Mouse (Mus musculus) embryonic facial prominence, embryonic 12.5 days (tissue): Measurements from ENCODE around the gene Tspan31. TPM values are rescaled to one million over a fixed set of nuclear protein-coding genes. Genes with fewer than 3 reads are reported as not detected.

Experiments
- ATAC-seq: fragments of 200-750 bp; cut with Nextera tagmentation; 2 replicates; pipeline ENCODE4 v1.8.0; 2017; ENCODE audit not compliant: insufficient number of reproducible peaks, insufficient read depth, low FRiP score, low TSS enrichment
- H3K27ac ChIP-seq: fragments of 300-500 bp; sonication (generic); 2 replicates; pipeline ENCODE4 v1.5.1; 2016; ENCODE audit warnings: mild to moderate bottlenecking
- H3K27me3 ChIP-seq: fragments of 300-500 bp; sonication (generic); 2 replicates; pipeline ENCODE4 v1.6.1; 2016; ENCODE audit warnings: mild to moderate bottlenecking, moderate library complexity
- H3K36me3 ChIP-seq: fragments of 300-500 bp; sonication (generic); 2 replicates; pipeline ENCODE4 v1.6.1; 2016; ENCODE audit warnings: mild to moderate bottlenecking
- H3K4me1 ChIP-seq: fragments of 300-500 bp; sonication (generic); 2 replicates; pipeline ENCODE4 v1.6.1; 2016
- H3K4me2 ChIP-seq: fragments of 300-500 bp; sonication (generic); replicated peaks from 2 replicates; pipeline ENCODE4 v1.6.1; 2016; ENCODE audit warnings: mild to moderate bottlenecking, moderate library complexity
- H3K4me3 ChIP-seq: fragments of 300-500 bp; sonication (generic); 2 replicates; pipeline ENCODE4 v1.5.1; 2016; ENCODE audit warnings: mild to moderate bottlenecking
- H3K9ac ChIP-seq: fragments of 300-500 bp; sonication (generic); 2 replicates; pipeline ENCODE4 v1.6.1; 2016; ENCODE audit warnings: mild to moderate bottlenecking, moderate library complexity
- H3K9me3 ChIP-seq: fragments of 300-500 bp; sonication (generic); 2 replicates; pipeline ENCODE4 v1.6.1; 2016; ENCODE audit warnings: mild to moderate bottlenecking, moderate library complexity
- WGBS: fragments of 180-500 bp; shearing (Covaris S2); methylation state at CpG from one replicate; pipeline ENCODE4 v1.1.7; 2016; 5-methylcytosine and 5-hydroxymethylcytosine counted together
- polyA plus RNA-seq: library from polyadenylated mRNA; unstranded; fragments of >200 nt; fragmentation: Nextera tagmentation; extraction: Ambion mirVana; gene quantifications from 2 replicates; pipeline ENCODE4 v1.2.1, GENCODE M21; 2016

The Tspan31 gene
- polyA plus RNA-seq, 1 experiment from 2014 or later = 170 TPM

GRCm38 (mm10) chr10:127033301-127033741 is 36.7 kb downstream of the Tspan31 start:
- Histone ChIP-seq H3K27me3 (no peaks in the 10 kb centered on the region), H3K9me3 (no peaks in the 10 kb centered on the region), H3K4me1 (0 out of 2 replicates have a peak, but pooled peaks cover 10% of the 10 kb centered on the region), H3K36me3 (peaks cover 10% of the 10 kb centered on the region), H3K9ac (no peak overlapping the region), H3K27ac (no peak overlapping the region), H3K4me2 (no peak overlapping the region), H3K4me3 (no peak overlapping the region)
- no peak for ATAC-seq
- 80% methylated on average over 8 of the region's 8 CpGs for WGBS

GRCm38 (mm10) chr10:127030336-127031296 is 39.4 kb downstream of the Tspan31 start, which contains the start of gene Tsfm:
Tsfm (minus strand) TSS chr10:127030840.
- Histone ChIP-seq H3K27me3 (no peaks in the 10 kb centered on the region), H3K36me3 (peaks cover 37% of the 10 kb centered on the region), H3K27ac (peak within 1 kb of the TSS; percentile 76), H3K9ac (peak within 1 kb of the TSS; percentile 89), H3K4me3 (peak within 1 kb of the TSS; percentile 82), H3K9me3 (no peaks in the 10 kb centered on the region), H3K4me1 (0 out of 2 replicates have a peak, but pooled peaks cover 10% of the 10 kb centered on the region), H3K4me2 (peak within 1 kb of the TSS; percentile 81)
- 6% methylated on average over 56 of the region's 56 CpGs for WGBS
- ATAC-seq = peak; percentile 80

GRCm38 (mm10) chr10:127018422-127018821 is 51.6 kb downstream of the Tspan31 start:
- ATAC-seq = no peak
- no peak overlapping the region for H3K9ac ChIP-seq
- WGBS = 79% methylated on average over 16 of the region's 16 CpGs
- peaks cover 14% of the 10 kb centered on the region for H3K36me3 ChIP-seq
- no peaks in the 10 kb centered on the region for H3K9me3 ChIP-seq
- H3K4me3 ChIP-seq = no peak overlapping the region
- H3K4me2 ChIP-seq = no peak overlapping the region
- H3K27ac ChIP-seq = no peak overlapping the region
- no peaks in the 10 kb centered on the region; the same call in 1 of the 2 replicates for H3K4me1 ChIP-seq
- no peaks in the 10 kb centered on the region for H3K27me3 ChIP-seq

Other genes with a start within 250 kb of the Tspan31 start
- gene Atp23, start 168.9 kb downstream of the Tspan31 start, polyA plus RNA-seq = 21.8 and 23.9 TPM in 2 replicates
- 85.1 and 91.0 TPM in 2 replicates for gene Ctdsp2, start 91.5 kb downstream of the Tspan31 start, polyA plus RNA-seq
- 3.3 and 3.9 TPM in 2 replicates for gene Avil, start 69.6 kb downstream of the Tspan31 start, polyA plus RNA-seq
- gene Tsfm, start 39.4 kb downstream of the Tspan31 start, polyA plus RNA-seq = 76.5 and 84.1 TPM in 2 replicates
- gene Mettl1, start 28.9 kb downstream of the Tspan31 start, polyA plus RNA-seq = 51.6 and 53.1 TPM in 2 replicates
- gene Eef1akmt3, start 28.8 kb downstream of the Tspan31 start, polyA plus RNA-seq = 0.45 and 0.61 TPM in 2 replicates
- gene Cyp27b1, start 22.0 kb downstream of the Tspan31 start, polyA plus RNA-seq = 0.09 and 0.10 TPM in 2 replicates
- 2.2 and 2.4 TPM in 2 replicates for gene March9, start 10.1 kb downstream of the Tspan31 start, polyA plus RNA-seq
- 2,215 and 2,234 TPM in 2 replicates for gene Cdk4, start 6.7 kb downstream of the Tspan31 start, polyA plus RNA-seq
- 0.32 and 0.82 TPM in 2 replicates for gene Agap2, start 5.0 kb upstream of the Tspan31 start, polyA plus RNA-seq
- 72.9 and 75.7 TPM in 2 replicates for gene Os9, start 50.9 kb upstream of the Tspan31 start, polyA plus RNA-seq
- gene B4galnt1, start 95.0 kb upstream of the Tspan31 start, polyA plus RNA-seq = 4.6 and 6.2 TPM in 2 replicates
- 1.9 and 3.0 TPM in 2 replicates for gene Slc26a10, start 110.4 kb upstream of the Tspan31 start, polyA plus RNA-seq
- gene Arhgef25, start 119.8 kb upstream of the Tspan31 start, polyA plus RNA-seq = 85.0 and 96.5 TPM in 2 replicates
- gene Dtx3, start 125.5 kb upstream of the Tspan31 start, polyA plus RNA-seq = 172 and 173 TPM in 2 replicates
- 29.0 and 30.5 TPM in 2 replicates for gene Pip4k2c, start 141.3 kb upstream of the Tspan31 start, polyA plus RNA-seq
- gene Kif5a, start 193.1 kb upstream of the Tspan31 start, polyA plus RNA-seq = 13.5 and 16.8 TPM in 2 replicates
- 199 and 213 TPM in 2 replicates for gene Dctn2, start 196.1 kb upstream of the Tspan31 start, polyA plus RNA-seq
- 17.2 and 23.3 TPM in 2 replicates for gene Mbd6, start 218.8 kb upstream of the Tspan31 start, polyA plus RNA-seq
- 138 and 142 TPM in 2 replicates for gene Mars, start 241.5 kb upstream of the Tspan31 start, polyA plus RNA-seq